8 mouse cellular contexts compared by ENCODE assay signal in the genomic region with DNA sequence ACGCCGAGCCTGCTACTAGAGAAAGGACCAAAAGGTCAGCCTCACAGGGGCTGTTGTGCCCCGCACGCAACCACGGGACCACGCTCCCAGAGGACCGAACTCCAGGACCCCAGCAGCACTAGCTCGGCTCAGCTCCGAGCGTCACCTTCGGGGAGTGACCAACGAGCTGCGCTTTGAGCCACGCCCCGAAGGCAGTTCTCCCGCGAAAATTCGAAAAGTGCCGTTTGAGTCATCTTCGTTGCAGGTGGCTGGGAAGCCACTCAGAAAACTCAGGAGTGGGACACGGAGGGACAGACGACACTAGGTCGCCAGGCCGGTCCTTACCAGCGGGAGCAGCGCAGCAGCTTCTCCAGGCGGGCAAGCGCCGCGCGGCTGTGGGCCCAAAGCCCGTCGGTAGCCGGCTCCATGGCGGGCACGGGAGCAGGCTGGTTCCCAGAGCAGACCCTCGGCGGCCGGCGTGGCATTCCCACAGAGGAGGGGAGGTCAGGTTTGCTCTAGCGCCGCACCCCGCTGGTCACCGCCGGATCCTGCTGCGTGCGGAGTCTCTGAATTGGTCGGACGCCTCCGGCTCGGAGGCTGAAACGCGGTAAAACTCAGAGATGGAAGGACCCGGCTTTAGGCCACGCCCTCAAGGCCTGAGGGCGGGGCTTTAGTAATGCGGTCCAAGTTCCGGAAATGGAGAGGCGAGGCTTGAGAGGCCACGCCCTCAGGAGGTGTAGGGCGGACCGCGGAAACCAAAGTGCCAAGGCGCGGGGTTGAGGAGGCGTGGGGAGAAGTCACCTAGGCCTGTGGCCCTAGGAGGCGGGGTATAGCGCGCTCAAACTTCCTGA. TPM values are rescaled to one million over a fixed set of nuclear protein-coding genes. Genes with fewer than 3 reads are reported as not detected.
DNase-seq lines count a peak whose midpoint lies in the region; ATAC-seq lines count a peak whose summit lies in the region.

A gene (minus strand): TSS at position 803 of the 830 bp plus-strand sequence.

- ATAC-seq in megakaryocyte progenitor cell, adult 5-6 weeks (replicated peaks; ENCODE audit: poor library complexity) = peak; percentile 78

- peak; percentile 95 for DNase-seq in adipocyte (ENCODE audit: low spot score)
- peak; percentile 98 for DNase-seq in embryo, embryonic 10 days (ENCODE audit: low spot score)
- DNase-seq in gastrocnemius, postnatal 10 days = peak; percentile 82
- DNase-seq in induced T-regulatory cell, adult 2 months (ENCODE audit: low read depth) = peak; percentile 100
- peak; percentile 45 to 70 for DNase-seq in left cerebral cortex, adult 9 months (ENCODE audit: low spot score in 2 of 2)
- DNase-seq in right cerebral cortex, postnatal 14 days = peak; percentile 73
- DNase-seq in urinary bladder, postnatal 36 days (ENCODE audit: low spot score in 2 of 2) = peak; percentile 92 to 95

RNA-seq across cellular contexts. Expression of the gene that starts here (rescaled TPM):
- total RNA-seq in gastrocnemius, postnatal 10 days (2021) = 1 to 10 TPM; 2.0 to 2.8 TPM
- 22.5 and 24.0 TPM in 2 replicates for total RNA-seq in megakaryocyte progenitor cell, adult 5-6 weeks (2015)
- 10.7 and 13.5 TPM in 2 replicates for total RNA-seq in megakaryocyte progenitor cell, adult 5-6 weeks (2017)

Comparison
In these comparisons a context has a peak if more than half of its experiments do, and no peak if none do; other contexts are left out.
1. Peak in every context shown above with its lines: DNase-seq and ATAC-seq.